Mouse (Mus musculus) layer of hippocampus, postnatal 36 days (tissue): Measurements from ENCODE around the gene Dalrd3. TPM values are rescaled to one million over a fixed set of nuclear protein-coding genes. Genes with fewer than 3 reads are reported as not detected.
A peak's percentile ranks its signal among the peaks of the same experiment; 100 is the strongest.
"Not testable (repeated sequence)": the region's sequence is repeated elsewhere in the genome, so short reads cannot be mapped to it uniquely, and the experiment has no call there.

Source experiments
- DNase-seq, 2 experiments: peaks; one replicate each; pipeline ENCODE4 v3.0.0; 2022
- total RNA-seq, 2 experiments: library from RNA; stranded (reverse); gene quantifications; 2 replicates each; pipeline ENCODE4 v1.2.3; 2021

Dalrd3 gene
- total RNA-seq, 2 experiments from 2014 or later: 98.7 to 109 TPM

- DNase-seq: no peak
Observed at GRCm38 (mm10) chr9:108573774-108574690, 4.3 kb downstream of the Dalrd3 start.

DNA sequence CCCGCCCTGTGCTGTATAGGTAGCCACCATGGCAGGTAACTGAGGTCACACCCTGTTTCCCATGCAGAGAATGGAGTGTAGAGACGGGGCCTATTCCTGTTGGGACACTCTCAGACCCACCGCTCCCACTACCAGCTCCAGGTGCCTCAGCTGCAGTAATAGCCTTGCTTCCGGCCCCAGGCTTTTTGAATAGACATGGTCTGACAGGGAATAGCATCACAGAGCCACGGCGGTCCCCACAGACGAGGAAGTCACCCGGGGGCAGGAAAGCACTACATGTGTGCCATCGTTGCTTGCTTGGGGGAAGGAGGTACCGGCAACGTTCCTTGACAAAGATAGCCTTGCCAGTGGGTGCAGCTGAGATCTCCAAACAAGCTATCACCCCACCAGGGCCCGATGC is 5.2 kb downstream of the Dalrd3 start:
- no peak for DNase-seq

- DNase-seq: no peak
Observed at GRCm38 (mm10) chr9:108575321-108576297, 5.9 kb downstream of the Dalrd3 start.

DNA sequence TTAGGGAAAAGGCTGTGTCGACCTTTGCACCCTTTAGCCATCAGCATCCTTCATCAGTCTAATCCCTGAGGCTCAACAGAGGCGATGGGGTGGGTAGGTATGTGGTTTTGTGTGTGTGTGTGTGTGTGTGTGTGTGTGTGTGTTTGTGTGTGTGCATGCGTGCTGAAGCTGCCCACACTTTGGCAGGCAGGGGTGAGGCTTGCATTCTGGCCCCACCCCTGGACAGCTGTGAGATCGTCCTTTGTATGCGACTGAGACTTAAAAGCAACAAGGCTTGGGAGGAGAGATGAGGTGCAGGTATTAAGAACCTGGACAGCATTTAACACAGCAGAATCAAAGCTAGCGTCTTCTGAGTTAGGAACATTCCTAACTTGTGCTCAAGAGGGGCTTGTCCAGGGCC is 7.3 kb downstream of the Dalrd3 start:
- no peak for DNase-seq

DNA sequence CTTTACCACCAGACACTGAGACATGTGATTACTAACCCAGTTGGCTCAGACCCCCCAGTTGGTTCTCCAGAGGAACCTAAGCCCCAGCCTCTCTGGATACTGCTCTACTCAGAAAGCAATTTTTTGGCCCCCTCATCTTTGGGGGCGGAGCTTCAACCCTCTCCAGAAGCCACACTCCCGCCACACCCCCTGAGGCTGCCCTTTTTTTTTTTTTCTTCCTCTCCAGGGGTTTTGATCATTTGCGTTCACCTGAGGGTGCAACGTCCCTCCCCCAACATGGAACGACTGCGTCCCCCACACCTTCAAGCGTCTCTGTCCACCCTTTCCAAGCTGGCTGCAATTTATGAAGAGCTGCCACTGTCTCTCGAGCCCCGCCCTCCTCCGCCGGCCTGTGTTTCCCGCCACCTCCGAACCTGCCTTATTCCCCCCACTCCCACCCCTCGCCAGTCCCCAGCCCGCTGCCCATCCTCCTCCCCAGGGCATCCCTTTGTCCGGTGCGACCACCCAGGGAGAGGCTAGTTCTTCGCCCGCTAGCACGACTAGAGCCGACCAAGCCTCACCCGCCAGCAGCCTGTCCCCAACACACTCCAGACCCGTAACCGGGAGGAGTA is 8.4 kb downstream of the Dalrd3 start:
- no peak for DNase-seq

- peak; percentile 80 to 85 for DNase-seq
Observed at GRCm38 (mm10) chr9:108578545-108579343, 9.1 kb downstream of the Dalrd3 start, which contains the start of gene Wdr6. Gene Wdr6, minus strand, starts transcription at chr9:108578739.

DNA sequence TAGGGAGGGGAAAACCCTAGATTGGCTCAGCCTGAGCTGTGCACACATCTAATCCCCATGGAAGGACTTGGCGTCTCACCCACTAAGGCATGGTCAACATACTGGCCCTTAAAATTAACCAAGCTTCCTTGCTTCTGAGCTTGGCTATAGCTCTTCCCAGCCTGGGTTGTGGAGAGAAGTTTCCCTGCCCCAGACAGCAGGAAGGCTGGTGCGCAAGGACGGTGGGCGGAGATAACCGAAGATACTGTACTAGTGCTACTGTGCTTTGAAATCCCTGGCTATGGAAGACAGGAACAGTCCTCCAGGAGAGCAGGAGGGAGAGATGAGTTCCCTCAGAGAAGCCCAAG is 9.6 kb downstream of the Dalrd3 start:
- DNase-seq: no peak

GRCm38 (mm10) chr9:108587571-108588180 is 18.0 kb downstream of the Dalrd3 start:
- peak; percentile 83 to 84 for DNase-seq

DNA sequence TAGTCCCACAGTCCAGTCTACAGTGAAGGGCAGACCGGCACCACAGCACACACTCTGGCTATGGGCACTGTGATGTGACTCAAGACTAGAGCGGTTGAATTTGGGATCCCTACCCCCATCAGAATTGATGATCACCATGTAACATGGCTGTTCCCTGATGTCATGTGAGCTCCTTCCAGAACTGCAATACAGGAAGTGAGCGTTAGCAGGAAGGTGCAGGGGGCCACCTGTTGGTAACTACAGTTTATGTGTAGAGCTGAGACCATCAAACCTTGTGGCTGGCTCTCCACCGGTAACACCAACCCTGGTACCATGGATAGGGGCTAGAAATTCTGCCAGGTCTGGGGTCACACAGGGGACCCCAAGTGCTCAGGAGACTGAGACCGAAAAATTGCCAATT is 19.5 kb downstream of the Dalrd3 start:
- no peak for DNase-seq

GRCm38 (mm10) chr9:108591462-108591861 is 21.8 kb downstream of the Dalrd3 start:
- no peak for DNase-seq

DNA sequence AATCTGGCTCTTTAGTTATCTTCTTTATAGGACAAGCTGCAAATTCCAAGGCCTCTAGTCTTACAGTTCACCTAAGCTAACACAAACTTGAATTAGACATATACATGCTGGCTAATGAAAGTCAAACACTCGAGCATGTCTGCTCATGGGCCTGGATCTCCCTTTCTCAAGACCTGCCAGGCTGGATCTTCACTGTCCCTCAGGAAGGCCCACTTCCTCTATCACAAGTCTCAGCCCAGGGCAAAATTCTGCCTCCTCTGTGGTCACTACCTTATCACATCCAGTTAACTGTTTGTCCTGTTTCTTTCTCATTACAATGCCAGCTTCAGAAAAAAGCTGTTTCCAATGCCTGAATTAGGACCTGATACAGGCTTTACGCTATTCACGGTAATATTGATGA is 24.7 kb downstream of the Dalrd3 start:
- no peak for DNase-seq

- peak; percentile 82 to 83 for DNase-seq
Observed at GRCm38 (mm10) chr9:108596998-108597764, 27.5 kb downstream of the Dalrd3 start, which contains the start of gene P4htm. Gene P4htm, minus strand, starts transcription at chr9:108597667.

- no peak for DNase-seq
Observed at GRCm38 (mm10) chr9:108599021-108599566, 29.4 kb downstream of the Dalrd3 start.

DNA sequence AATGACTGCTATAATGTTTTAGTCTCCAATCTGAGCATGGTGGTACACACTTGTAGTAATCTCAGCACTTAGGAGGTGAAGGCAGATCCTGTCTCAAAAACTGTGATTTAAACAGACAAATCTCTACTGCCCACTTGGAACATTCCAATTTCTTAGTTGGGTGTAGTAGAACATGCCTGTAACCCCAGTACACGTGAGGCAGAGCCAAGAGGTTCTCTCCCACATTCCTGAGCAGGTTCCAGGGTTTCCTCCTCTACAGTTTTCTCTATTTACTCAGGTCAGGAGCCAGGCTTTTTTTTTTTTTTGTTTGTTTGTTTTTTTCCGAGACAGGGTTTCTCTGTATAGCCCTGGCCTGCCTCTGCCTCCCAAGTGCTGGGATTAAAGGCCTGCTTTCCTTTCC is 30.3 kb downstream of the Dalrd3 start:
- DNase-seq: no peak

GRCm38 (mm10) chr9:108601986-108602385 is 32.3 kb downstream of the Dalrd3 start:
- DNase-seq: no peak

- not testable (repeated sequence) for DNase-seq
Observed at GRCm38 (mm10) chr9:108607929-108608328, 38.2 kb downstream of the Dalrd3 start.

DNA sequence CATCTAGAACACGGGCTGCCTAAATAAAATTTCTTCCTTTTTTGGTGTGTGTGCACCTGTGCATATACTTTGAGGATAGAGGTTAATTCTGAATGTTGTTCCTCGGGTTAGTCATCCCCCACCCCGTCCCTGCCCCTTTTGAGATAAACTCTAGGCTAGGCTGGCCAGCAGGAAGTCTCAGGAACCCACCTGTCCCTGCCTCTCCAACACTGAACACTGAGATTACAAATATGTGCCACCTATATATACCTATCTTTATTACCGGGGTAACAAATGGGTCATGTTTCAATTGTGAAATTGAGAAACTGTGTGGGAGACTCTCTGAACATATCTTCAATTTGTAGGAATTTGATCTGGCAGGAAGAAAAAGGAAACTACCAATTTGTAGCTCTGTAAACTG is 39.2 kb downstream of the Dalrd3 start:
- no peak for DNase-seq

GRCm38 (mm10) chr9:108611488-108611887 is 41.8 kb downstream of the Dalrd3 start:
- DNase-seq: no peak

DNA sequence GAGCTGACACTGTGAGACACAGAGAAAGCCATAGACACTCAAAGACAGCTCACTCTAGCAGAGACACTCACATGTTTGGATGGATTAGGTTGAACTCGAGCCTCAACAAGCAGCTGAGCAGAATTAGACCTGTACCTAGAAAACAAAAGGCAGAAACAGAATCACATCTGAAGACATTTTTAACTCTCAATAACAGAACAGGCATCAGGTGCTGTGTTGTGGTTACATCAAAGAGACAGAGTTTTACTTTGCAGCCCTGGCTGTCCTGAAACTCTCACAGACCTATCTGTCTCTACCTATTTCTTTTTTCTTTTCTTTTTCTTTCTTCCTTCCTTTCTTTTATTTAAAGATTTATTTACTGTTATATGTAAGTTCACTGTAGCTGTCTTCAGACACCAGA is 47.6 kb downstream of the Dalrd3 start:
- no peak for DNase-seq
